Mouse (Mus musculus) intestine, postnatal 0 days (tissue): ENCODE results near the gene Tmem210. TPM values are rescaled to one million over a fixed set of nuclear protein-coding genes. Genes with fewer than 3 reads are reported as not detected.
"Not testable (repeated sequence)": the region's sequence is repeated elsewhere in the genome, so short reads cannot be mapped to it uniquely, and the experiment has no call there.

Experiments used
- ATAC-seq: fragments of 200-750 bp; cut with Nextera tagmentation; 2 replicates; pipeline ENCODE4 v1.8.0; 2017; ENCODE audit warnings: mild to moderate bottlenecking, moderate TSS enrichment, moderate library complexity
- H3K27ac ChIP-seq: fragments of 300-500 bp; sonication (generic); 2 replicates; pipeline ENCODE4 v1.5.1; 2014; ENCODE audit warnings: mild to moderate bottlenecking, low read depth, low read length, moderate library complexity
- H3K27me3 ChIP-seq: fragments of 300-500 bp; sonication (generic); replicated peaks from 2 replicates; pipeline ENCODE4 v1.6.1; 2014; ENCODE audit warnings: low read length, mixed read lengths; ENCODE audit not compliant: control insufficient read depth, insufficient read depth
- H3K36me3 ChIP-seq: fragments of 300-500 bp; sonication (generic); 2 replicates; pipeline ENCODE4 v1.6.1; 2014; ENCODE audit warnings: mild to moderate bottlenecking, moderate library complexity; ENCODE audit not compliant: control insufficient read depth, insufficient read depth
- H3K4me1 ChIP-seq: fragments of 300-500 bp; sonication (generic); replicated peaks from 2 replicates; pipeline ENCODE4 v1.6.1; 2014; ENCODE audit warnings: antibody characterized with exemption, low read length, mixed read lengths; ENCODE audit not compliant: control insufficient read depth, insufficient read depth
- H3K4me2 ChIP-seq: fragments of 300-500 bp; sonication (generic); replicated peaks from 2 replicates; pipeline ENCODE4 v1.6.1; 2014; ENCODE audit warnings: low read depth, mild to moderate bottlenecking, moderate library complexity
- H3K4me3 ChIP-seq: fragments of 300-500 bp; sonication (generic); 2 replicates; pipeline ENCODE4 v1.5.1; 2014; ENCODE audit warnings: low read depth, low read length
- H3K9ac ChIP-seq: fragments of 300-500 bp; sonication (generic); 2 replicates; pipeline ENCODE4 v1.6.1; 2014; ENCODE audit warnings: mild to moderate bottlenecking, low read depth, low read length
- H3K9me3 ChIP-seq: fragments of 300-500 bp; sonication (generic); 2 replicates; pipeline ENCODE4 v1.6.1; 2016; ENCODE audit warnings: mixed run types; ENCODE audit not compliant: control insufficient read depth
- CTCF ChIP-seq: sonication (generic); IDR thresholded peaks from 2 replicates; pipeline ENCODE4 v1.5.1; 2016; ENCODE audit warnings: low read depth, mild to moderate bottlenecking, control low read depth, antibody characterized with exemption, moderate library complexity
- WGBS: fragments of 180-500 bp; shearing (Covaris S2); extraction: QIAGEN DNeasy Blood & Tissue Kit; methylation state at CpG from one replicate; pipeline ENCODE4 v1.1.7; 2014; 5-methylcytosine and 5-hydroxymethylcytosine counted together
- polyA plus RNA-seq: library from polyadenylated mRNA; unstranded; fragments of >200 nt; fragmentation: Nextera tagmentation; extraction: Ambion mirVana; gene quantifications from 2 replicates; pipeline ENCODE4 v1.2.1, GENCODE M21; 2015

The Tmem210 gene
- polyA plus RNA-seq, 1 experiment from 2014 or later: not detected

DNA sequence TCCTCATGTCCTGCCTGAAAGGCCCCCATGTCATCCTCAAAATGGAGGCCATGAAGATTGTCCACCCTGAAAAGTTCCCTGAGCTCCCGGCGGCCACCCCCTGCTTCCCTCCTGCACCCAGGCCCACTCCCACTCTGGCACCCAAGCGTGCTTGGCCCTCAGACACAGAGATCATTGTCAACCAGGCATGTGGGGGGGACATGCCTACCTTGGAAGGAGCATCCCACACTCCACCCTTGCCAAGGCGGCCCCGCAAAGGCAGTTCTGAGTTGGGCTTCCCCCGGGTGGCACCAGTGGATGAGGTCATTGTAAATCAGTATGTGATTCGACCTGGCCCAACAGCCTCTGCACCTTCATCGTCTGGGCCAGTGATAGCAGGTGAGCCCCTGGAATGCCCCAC, 44.6 kb upstream of the Tmem210 start:
- Histone ChIP-seq H3K36me3 (peaks cover 12% of the 10 kb centered on the region; the same call in 1 of the 2 replicates), H3K27me3 (0 out of 2 replicates have a peak, but pooled peaks cover 3% of the 10 kb centered on the region), H3K27ac (0 out of 2 replicates have a peak overlapping the region, but pooled peaks have one; percentile 74), H3K4me3 (no peak overlapping the region), H3K4me1 (peaks cover 9% of the 10 kb centered on the region; the same call in 1 of the 2 replicates), H3K9ac (no peak overlapping the region), H3K9me3 (no peaks in the 10 kb centered on the region), H3K4me2 (peak overlapping the region; percentile 93)
- no peak for ATAC-seq
- WGBS: 79% methylated on average over 8 of the region's 8 CpGs
- TF ChIP-seq CTCF: no peak

DNA sequence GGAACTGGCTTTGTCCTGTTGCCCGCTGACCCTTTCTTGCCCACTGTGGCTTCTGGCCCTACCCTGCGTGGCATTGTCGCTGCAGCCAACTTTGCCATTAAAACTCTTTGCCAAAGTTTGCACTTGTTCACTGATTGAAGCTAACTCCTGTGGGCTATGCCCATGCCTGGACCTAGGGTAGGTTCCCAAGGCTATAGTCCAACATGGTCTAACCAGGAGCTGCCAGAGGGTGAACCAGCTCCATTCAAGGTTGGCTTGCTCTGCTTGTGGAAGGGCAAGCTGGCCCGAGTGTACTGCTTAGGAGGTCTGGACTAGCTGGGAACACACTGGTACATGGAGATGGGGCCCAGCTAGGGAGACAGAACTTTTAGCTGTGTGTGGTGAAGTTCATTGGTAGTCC, 43.8 kb upstream of the Tmem210 start:
- no peak for TF ChIP-seq CTCF
- Histone ChIP-seq H3K27ac (no peak overlapping the region), H3K36me3 (peaks cover 19% of the 10 kb centered on the region; the same call in 1 of the 2 replicates), H3K4me1 (peaks cover 9% of the 10 kb centered on the region; the same call in 1 of the 2 replicates), H3K9ac (no peak overlapping the region), H3K4me2 (no peak overlapping the region), H3K4me3 (no peak overlapping the region), H3K9me3 (no peaks in the 10 kb centered on the region), H3K27me3 (0 out of 2 replicates have a peak, but pooled peaks cover 3% of the 10 kb centered on the region)
- ATAC-seq: no peak
- WGBS: 84% methylated on average over 4 of the region's 4 CpGs

DNA sequence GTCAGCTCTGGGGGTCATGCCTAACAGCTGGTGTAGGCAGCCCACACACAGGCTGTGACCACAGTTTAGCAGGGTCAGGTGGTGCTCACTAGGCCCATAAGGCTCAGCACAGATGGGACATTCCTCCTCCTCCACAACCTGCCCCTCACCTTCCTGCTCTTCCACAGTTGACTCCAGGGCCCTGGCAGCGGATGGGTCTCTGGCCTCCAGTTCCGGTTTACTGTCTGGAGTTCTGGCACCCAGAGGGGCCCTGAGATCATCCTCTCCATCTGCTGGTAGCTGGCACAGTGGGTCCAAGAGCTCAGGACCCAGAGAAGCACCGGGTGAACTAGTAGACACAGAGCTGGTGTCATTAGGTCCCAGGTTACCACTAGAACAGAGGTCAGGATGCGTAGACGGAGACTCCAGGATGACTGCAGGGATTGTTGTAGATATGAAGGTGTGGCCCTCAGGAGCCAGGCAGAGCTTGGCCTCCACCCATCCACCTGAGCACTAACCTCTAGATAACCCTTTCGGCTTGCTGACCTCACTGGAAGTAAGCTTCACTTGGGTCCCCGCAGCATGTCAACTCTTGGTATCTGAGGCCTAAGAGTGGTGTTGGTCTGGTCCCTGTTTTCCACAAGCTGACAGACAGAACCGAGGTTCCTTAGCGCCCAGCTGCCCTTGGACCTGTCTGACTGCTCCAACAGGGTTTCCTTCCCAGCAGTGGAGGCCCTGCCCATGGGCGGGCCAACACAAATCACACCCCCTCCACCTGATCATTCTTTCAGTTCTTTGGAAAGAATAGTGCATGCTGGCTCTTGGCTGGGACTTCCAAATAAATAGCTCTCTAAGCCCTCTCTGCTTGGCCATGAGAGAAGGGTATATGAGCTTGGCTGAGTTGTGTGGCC, 41.5 kb upstream of the Tmem210 start, which contains the start of gene AL732309.1:
TSS of gene AL732309.1 (minus strand) at position 681 of the 890 bp plus-strand sequence.
- H3K27ac ChIP-seq: peak within 1 kb of the TSS; percentile 74

DNA sequence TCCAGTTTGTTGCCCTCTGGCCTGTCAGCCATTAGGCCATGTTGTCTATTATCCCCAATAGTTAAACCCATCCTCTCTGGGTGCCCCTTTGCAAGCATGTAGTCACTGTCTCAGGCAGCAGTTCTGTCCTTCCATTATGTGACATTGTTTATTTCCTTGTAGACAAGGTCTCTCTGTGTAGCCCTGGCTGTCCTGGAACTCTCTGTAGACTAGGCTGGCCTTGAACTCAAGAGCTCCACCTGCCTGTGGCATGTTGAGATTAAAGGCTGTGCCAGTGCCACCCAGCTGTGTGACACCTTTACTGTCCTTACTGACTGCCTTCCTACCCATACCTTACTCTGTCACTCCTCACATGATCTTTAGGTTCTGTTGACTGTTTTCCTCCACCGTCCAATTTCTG, 35.6 kb upstream of the Tmem210 start:
- Histone ChIP-seq H3K27me3 (no peaks in the 10 kb centered on the region), H3K4me3 (no peak overlapping the region), H3K36me3 (peaks cover 51% of the 10 kb centered on the region), H3K9ac (no peak overlapping the region), H3K9me3 (no peaks in the 10 kb centered on the region), H3K27ac (no peak overlapping the region), H3K4me1 (no peaks in the 10 kb centered on the region), H3K4me2 (no peak overlapping the region)
- ATAC-seq: no peak; the same call in 1 of the 2 replicates
- 72% methylated on average over 1 of the region's 1 CpGs for WGBS
- peak; percentile 77 for TF ChIP-seq CTCF

More for the DNA sequence above, 41.5 kb upstream of the Tmem210 start, which contains the start of gene AL732309.1:
- ATAC-seq: peak; percentile 62
- TF ChIP-seq CTCF: no peak
- peak within 1 kb of the TSS; percentile 12 for H3K4me3 ChIP-seq
- 0 out of 2 replicates have a peak, but pooled peaks cover 3% of the 10 kb centered on the region for H3K27me3 ChIP-seq
- H3K9ac ChIP-seq: peak within 1 kb of the TSS; percentile 11; the same call in 1 of the 2 replicates
- peak within 1 kb of the TSS; percentile 55 for H3K4me2 ChIP-seq
- peaks cover 39% of the 10 kb centered on the region for H3K36me3 ChIP-seq
- peaks cover 4% of the 10 kb centered on the region; the same call in 1 of the 2 replicates for H3K4me1 ChIP-seq
- no peaks in the 10 kb centered on the region for H3K9me3 ChIP-seq
- WGBS: 46% methylated on average over 10 of the region's 10 CpGs

DNA sequence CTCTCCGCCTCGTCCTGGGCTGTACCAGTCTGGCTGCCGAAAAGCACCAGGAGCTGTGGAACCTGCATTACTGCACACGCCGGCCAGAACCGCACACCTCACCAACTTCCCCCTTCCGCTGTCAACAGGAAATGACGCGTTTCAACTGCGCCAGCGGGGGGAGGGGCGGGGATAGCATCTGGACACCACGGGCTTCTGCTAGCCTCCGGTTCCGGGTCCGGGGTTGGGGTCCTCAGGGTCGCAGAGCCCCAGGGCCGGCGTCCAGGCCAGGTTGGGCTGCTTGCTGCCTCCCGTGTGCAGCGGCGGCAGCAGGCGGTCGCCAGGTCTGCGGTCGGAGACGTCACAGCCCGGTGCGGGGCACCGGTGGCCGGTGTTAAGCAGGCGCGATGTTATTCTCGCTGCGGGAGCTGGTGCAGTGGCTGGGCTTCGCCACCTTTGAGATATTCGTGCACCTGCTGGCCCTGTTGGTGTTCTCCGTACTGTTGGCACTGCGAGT, 32.6 kb upstream of the Tmem210 start, which contains the start of gene Tmem203:
TSS of gene Tmem203 (plus strand) at position 156 of the 496 bp plus-strand sequence.
- WGBS: under 1% methylated on average over 39 of the region's 39 CpGs
- peak; percentile 82 for ATAC-seq
- H3K36me3 ChIP-seq: peaks cover 24% of the 10 kb centered on the region
- peak within 1 kb of the TSS; percentile 82 for H3K27ac ChIP-seq
- peak within 1 kb of the TSS; percentile 99 for H3K4me3 ChIP-seq
- H3K9me3 ChIP-seq: no peaks in the 10 kb centered on the region
- peak within 1 kb of the TSS; percentile 93 for H3K4me2 ChIP-seq
- TF ChIP-seq CTCF: no peak
- no peaks in the 10 kb centered on the region for H3K27me3 ChIP-seq
- peak within 1 kb of the TSS; percentile 91 for H3K9ac ChIP-seq
- no peaks in the 10 kb centered on the region for H3K4me1 ChIP-seq

DNA sequence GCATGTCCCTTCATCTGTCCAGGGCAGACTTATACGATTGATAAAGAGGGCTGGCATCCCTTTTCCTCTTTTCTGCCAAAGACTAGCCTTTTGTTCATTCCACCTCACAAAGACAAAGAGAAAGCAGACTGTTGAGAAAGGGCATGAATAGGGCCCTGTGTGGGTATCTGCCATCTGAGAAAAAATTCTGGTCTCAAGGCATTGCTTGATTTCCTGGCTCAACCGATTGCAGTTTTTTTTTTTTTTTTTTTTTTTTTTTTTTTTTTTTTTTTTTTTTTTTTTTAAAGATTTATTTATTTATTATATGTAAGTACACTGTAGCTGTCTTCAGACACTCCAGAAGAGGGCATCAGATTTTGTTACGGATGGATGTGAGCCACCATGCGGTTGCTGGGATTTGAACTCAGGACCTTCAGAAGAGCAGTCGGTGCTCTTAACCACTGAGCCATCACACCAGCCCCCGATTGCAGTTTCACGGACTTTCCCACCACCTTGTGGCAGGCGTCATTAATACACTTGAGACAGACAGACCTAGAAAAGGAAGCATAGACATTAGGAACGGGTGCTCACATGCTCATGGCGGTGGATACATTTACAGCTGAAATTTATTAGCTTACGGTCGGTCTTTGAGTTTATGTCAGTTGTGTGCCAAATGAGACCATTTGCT, 31.4 kb upstream of the Tmem210 start:
- H3K4me3 ChIP-seq: peak overlapping the region; percentile 99

DNA sequence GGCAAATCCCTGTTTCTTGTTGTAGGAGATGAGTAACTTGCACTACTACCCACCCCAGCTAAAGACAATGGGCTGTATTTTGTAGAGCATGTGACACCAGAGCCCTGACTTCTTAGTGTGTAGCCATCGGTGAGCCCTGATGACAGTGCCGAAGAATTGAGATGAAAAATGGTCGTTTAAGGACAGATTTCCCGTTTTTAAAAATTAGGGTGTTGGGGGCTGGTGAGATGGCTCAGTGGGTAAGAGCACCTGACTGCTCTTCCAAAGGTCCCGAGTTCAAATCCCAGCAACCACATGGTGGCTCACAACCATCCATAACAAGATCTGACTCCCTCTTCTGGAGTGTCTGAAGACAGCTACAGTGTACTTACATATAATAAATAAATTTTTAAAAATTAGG, 30.7 kb upstream of the Tmem210 start:
- H3K4me1 ChIP-seq, H3K9ac ChIP-seq, ATAC-seq, H3K4me2 ChIP-seq, H3K4me3 ChIP-seq, H3K27ac ChIP-seq, H3K9me3 ChIP-seq, H3K27me3 ChIP-seq, H3K36me3 ChIP-seq: not testable (repeated sequence)
- 79% methylated on average over 5 of the region's 5 CpGs for WGBS

More for the DNA sequence above, 31.4 kb upstream of the Tmem210 start:
- H3K36me3 ChIP-seq: peaks cover 13% of the 10 kb centered on the region; the same call in 1 of the 2 replicates
- not testable (repeated sequence) for H3K4me1 ChIP-seq, H3K27me3 ChIP-seq, H3K9me3 ChIP-seq, ATAC-seq
- TF ChIP-seq CTCF: peak; percentile 69
- WGBS: 49% methylated on average over 11 of the region's 12 CpGs
- peak overlapping the region; percentile 93 for H3K4me2 ChIP-seq
- H3K27ac ChIP-seq: peak overlapping the region; percentile 82; the same call in 1 of the 2 replicates
- peak overlapping the region; percentile 91 for H3K9ac ChIP-seq
